Mouse (Mus musculus) heart, adult 2 months (tissue): ENCODE data around the gene Ccdc188. TPM values are rescaled to one million over a fixed set of nuclear protein-coding genes. Genes with fewer than 3 reads are reported as not detected.

Experiments
- DNase-seq, 2 experiments: peaks; one replicate each; pipeline ENCODE4 v3.0.0; 2021
- H3K27ac ChIP-seq: fragments of 200-600 bp; 2 replicates; pipeline ENCODE4 v1.8.1; 2022
- H3K27me3 ChIP-seq: fragments of 200-500 bp; 2 replicates; pipeline ENCODE4 v1.6.1; 2012; ENCODE audit warnings: mild to moderate bottlenecking, low read length, inconsistent platforms, mixed read lengths; ENCODE audit not compliant: control insufficient read depth, insufficient read depth
- H3K36me3 ChIP-seq: fragments of 200-500 bp; 2 replicates; pipeline ENCODE4 v1.6.1; 2012; ENCODE audit warnings: low read length, inconsistent platforms; ENCODE audit not compliant: control insufficient read depth, insufficient read depth
- H3K4me1 ChIP-seq: fragments of 200-500 bp; 2 replicates; pipeline ENCODE4 v1.6.1; 2011; ENCODE audit warnings: low read length; ENCODE audit not compliant: control insufficient read depth, insufficient read depth
- H3K4me3 ChIP-seq: fragments of 200-600 bp; 2 replicates; pipeline ENCODE4 v1.8.1; 2022
- H3K79me2 ChIP-seq: fragments of 200-500 bp; replicated peaks from 2 replicates; pipeline ENCODE4 v1.6.1; 2012; ENCODE audit warnings: mild to moderate bottlenecking, inconsistent platforms, low read length, moderate library complexity, mixed read lengths; ENCODE audit not compliant: control insufficient read depth, insufficient read depth
- H3K9ac ChIP-seq: fragments of 200-500 bp; 2 replicates; pipeline ENCODE4 v1.6.1; 2012; ENCODE audit warnings: low read depth, mild to moderate bottlenecking, control low read depth, inconsistent platforms, low read length, mixed read lengths
- CTCF ChIP-seq: fragments of 200-600 bp; IDR thresholded peaks from 2 replicates; pipeline ENCODE4 v1.8.1; 2022; ENCODE audit warnings: antibody characterized with exemption, mild to moderate bottlenecking, moderate library complexity
- EP300 ChIP-seq: fragments of 200-500 bp; IDR thresholded peaks from 2 replicates; pipeline ENCODE4 v1.6.1; 2011; ENCODE audit warnings: low read depth, low read length, control low read depth; ENCODE audit not compliant: insufficient read depth
- POLR2A ChIP-seq: fragments of 200-500 bp; IDR thresholded peaks from 2 replicates; pipeline ENCODE4 v1.6.1; 2011; ENCODE audit warnings: mild to moderate bottlenecking, low read depth, low read length, control low read depth; ENCODE audit not compliant: insufficient read depth
- WGBS: fragments of 180-500 bp; shearing (Covaris S2); methylation state at CpG from one replicate; pipeline ENCODE4 v1.1.7; 2018; 5-methylcytosine and 5-hydroxymethylcytosine counted together
- intact Hi-C: fragments of 180-260 bp; cut with DNase I; formaldehyde crosslinking; loops from one replicate; pipeline ENCODE4 v1.15.1; 2025
- polyA plus RNA-seq: library from polyadenylated mRNA; depleted of rRNA; stranded (reverse); fragments of >200 nt; gene quantifications from 2 replicates; pipeline ENCODE4 v1.2.3, GENCODE M21; 2012
- total RNA-seq, 2 experiments: library from RNA; stranded (reverse); gene quantifications; 2 replicates each; pipeline ENCODE4 v1.2.3; 2021

The Ccdc188 gene
- total and polyA plus RNA-seq, 3 experiments, result not detected

- Histone ChIP-seq H3K4me1 (no peaks in the 10 kb centered on the region), H3K4me3 (no peak overlapping the region), H3K27ac (no peak overlapping the region), H3K27me3 (no peaks in the 10 kb centered on the region), H3K79me2 (no peaks in the 10 kb centered on the region), H3K9ac (no peak overlapping the region), H3K36me3 (no peaks in the 10 kb centered on the region)
- intact Hi-C loops, result no loop called here
- 75% methylated on average over 11 of the region's 11 CpGs for WGBS
- TF ChIP-seq EP300 (no peak), CTCF (0 out of 2 replicates have a peak, but pooled peaks have one; percentile 19)
- no peak for DNase-seq
Observed at GRCm38 (mm10) chr16:18221543-18221898, 3.8 kb downstream of the Ccdc188 start.

- intact Hi-C loops, result no loop called here
- no peak overlapping the region for H3K27ac ChIP-seq
- H3K36me3 ChIP-seq, result no peaks in the 10 kb centered on the region
- H3K27me3 ChIP-seq, result no peaks in the 10 kb centered on the region
- TF ChIP-seq CTCF (no peak), EP300 (no peak), POLR2A (no peak)
- no peak overlapping the region for H3K4me3 ChIP-seq
- 79% methylated on average over 11 of the region's 11 CpGs for WGBS
- no peak overlapping the region for H3K9ac ChIP-seq
- H3K4me1 ChIP-seq, result no peaks in the 10 kb centered on the region
- H3K79me2 ChIP-seq, result no peaks in the 10 kb centered on the region
- no peak for DNase-seq
Observed at GRCm38 (mm10) chr16:18222188-18222587, 4.5 kb downstream of the Ccdc188 start.

- Histone ChIP-seq H3K4me3 (no peak overlapping the region), H3K9ac (no peak overlapping the region), H3K4me1 (peaks cover 24% of the 10 kb centered on the region), H3K27me3 (no peaks in the 10 kb centered on the region), H3K79me2 (peaks cover 4% of the 10 kb centered on the region), H3K27ac (no peak overlapping the region), H3K36me3 (no peaks in the 10 kb centered on the region)
- no peak for TF ChIP-seq CTCF
- TF ChIP-seq EP300, result no peak
- TF ChIP-seq POLR2A, result no peak
- WGBS, result 90% methylated on average over 13 of the region's 13 CpGs
- intact Hi-C loops, result no loop called here
- DNase-seq, result no peak
Observed at GRCm38 (mm10) chr16:18227187-18227586, 9.5 kb downstream of the Ccdc188 start.

- DNase-seq, result no peak
- H3K9ac ChIP-seq, result no peak overlapping the region
- H3K79me2 ChIP-seq, result peaks cover 4% of the 10 kb centered on the region
- H3K36me3 ChIP-seq, result no peaks in the 10 kb centered on the region
- H3K4me1 ChIP-seq, result peaks cover 24% of the 10 kb centered on the region
- H3K27ac ChIP-seq, result no peak overlapping the region
- no peaks in the 10 kb centered on the region for H3K27me3 ChIP-seq
- H3K4me3 ChIP-seq, result no peak overlapping the region
- no peak for TF ChIP-seq EP300
- TF ChIP-seq POLR2A, result no peak
- no peak for TF ChIP-seq CTCF
- 93% methylated on average over 20 of the region's 20 CpGs for WGBS
- intact Hi-C loops, result no loop called here
Observed at GRCm38 (mm10) chr16:18227897-18228422, 10.3 kb downstream of the Ccdc188 start.

GRCm38 (mm10) chr16:18228856-18229255 is 11.2 kb downstream of the Ccdc188 start:
- TF ChIP-seq EP300, result no peak
- TF ChIP-seq POLR2A, result no peak
- TF ChIP-seq CTCF, result no peak
- H3K4me3 ChIP-seq, result no peak overlapping the region
- peak overlapping the region; percentile 85 for H3K27ac ChIP-seq
- no peaks in the 10 kb centered on the region for H3K36me3 ChIP-seq
- H3K79me2 ChIP-seq, result peaks cover 4% of the 10 kb centered on the region
- peak in 1 of 2 experiments; percentile 33 for DNase-seq
- peak overlapping the region; percentile 21; the same call in 1 of the 2 replicates for H3K9ac ChIP-seq
- 61% methylated on average over 4 of the region's 4 CpGs for WGBS
- intact Hi-C loops, result no loop called here
- H3K27me3 ChIP-seq, result no peaks in the 10 kb centered on the region
- H3K4me1 ChIP-seq, result peaks cover 27% of the 10 kb centered on the region

GRCm38 (mm10) chr16:18229622-18230021 is 11.9 kb downstream of the Ccdc188 start:
- Histone ChIP-seq H3K79me2 (peaks cover 4% of the 10 kb centered on the region), H3K27me3 (no peaks in the 10 kb centered on the region), H3K4me3 (no peak overlapping the region; the same call in 1 of the 2 replicates), H3K27ac (peak overlapping the region; percentile 85), H3K9ac (peak overlapping the region; percentile 14), H3K36me3 (no peaks in the 10 kb centered on the region), H3K4me1 (peaks cover 29% of the 10 kb centered on the region)
- DNase-seq, result peak; percentile 65 to 76
- TF ChIP-seq POLR2A (0 out of 2 replicates have a peak, but pooled peaks have one; percentile 19), EP300 (no peak), CTCF (no peak)
- intact Hi-C loops, result loop anchor here (10.0 kb wide), 1 partner anchor 305 kb away; the partner anchor contains the start of gene Slc25a1
- WGBS, result 16% methylated on average over 11 of the region's 11 CpGs
